Mouse (Mus musculus): ENCODE data around the gene Tmem251. TPM values are rescaled to one million over a fixed set of nuclear protein-coding genes. Genes with fewer than 3 reads are reported as not detected.

Gene Tmem251
- polyA plus RNA-seq, 1 experiment from 2014 or later = 10.8 TPM

- no peak for ATAC-seq (ENCODE audit: low FRiP score)
- Histone ChIP-seq H3K4me3 (no peak overlapping the region), H3K4me1 (no peaks in the 10 kb centered on the region), H3K9ac (no peak overlapping the region), H3K9me3 (replicated peaks) (no peaks in the 10 kb centered on the region; the same call in 1 of the 2 replicates), H3K4me2 (replicated peaks) (no peak overlapping the region), H3K36me3 (peaks cover 79% of the 10 kb centered on the region), H3K27me3 (no peaks in the 10 kb centered on the region), H3K27ac (no peak overlapping the region)
- WGBS = 97% methylated on average over 4 of the region's 4 CpGs
Measured at GRCm38 (mm10) chr12:102769000-102769399, 25.4 kb downstream of the Tmem251 start.

DNA sequence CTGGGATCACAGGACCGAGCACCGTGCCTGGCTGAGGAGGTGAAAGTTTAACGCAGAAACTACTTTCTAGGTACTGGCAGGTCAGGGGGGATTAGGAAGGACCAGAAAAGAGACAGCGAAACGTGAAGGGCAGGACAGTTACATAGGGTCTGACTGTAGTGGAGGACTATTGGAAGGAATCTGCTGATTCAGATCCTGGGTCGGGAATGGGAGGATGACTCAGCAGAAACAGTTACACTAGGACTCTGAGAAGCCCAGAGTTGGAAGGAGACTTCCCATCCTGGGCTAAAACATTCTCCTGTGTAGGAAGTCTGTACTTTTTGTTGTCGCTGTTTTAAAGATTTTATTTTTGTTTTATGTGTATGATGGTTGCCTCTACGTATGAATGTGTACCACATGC is 28.0 kb downstream of the Tmem251 start:
- Histone ChIP-seq H3K4me3 (no peak overlapping the region), H3K9ac (no peak overlapping the region), H3K4me2 (replicated peaks) (no peak overlapping the region), H3K4me1 (no peaks in the 10 kb centered on the region), H3K27ac (no peak overlapping the region), H3K36me3 (peaks cover 85% of the 10 kb centered on the region), H3K27me3 (no peaks in the 10 kb centered on the region), H3K9me3 (replicated peaks) (no peaks in the 10 kb centered on the region; the same call in 1 of the 2 replicates)
- no peak for ATAC-seq (ENCODE audit: low FRiP score)
- whole genome bisulfite sequencing = 96% methylated on average over 8 of the region's 8 CpGs

- Histone ChIP-seq H3K27ac (no peak overlapping the region), H3K36me3 (peaks cover 80% of the 10 kb centered on the region), H3K4me3 (no peak overlapping the region), H3K4me1 (no peaks in the 10 kb centered on the region), H3K9ac (no peak overlapping the region), H3K4me2 (replicated peaks) (no peak overlapping the region), H3K27me3 (no peaks in the 10 kb centered on the region), H3K9me3 (replicated peaks) (no peaks in the 10 kb centered on the region; the same call in 1 of the 2 replicates)
- 91% methylated on average over 5 of the region's 5 CpGs for WGBS
- no peak for ATAC-seq (ENCODE audit: low FRiP score)
Measured at GRCm38 (mm10) chr12:102772676-102773075, 29.1 kb downstream of the Tmem251 start.

GRCm38 (mm10) chr12:102776035-102776434 is 32.5 kb downstream of the Tmem251 start:
- Histone ChIP-seq H3K9ac (no peak overlapping the region), H3K9me3 (replicated peaks) (no peaks in the 10 kb centered on the region; the same call in 1 of the 2 replicates), H3K4me3 (no peak overlapping the region), H3K4me2 (replicated peaks) (no peak overlapping the region), H3K27ac (no peak overlapping the region), H3K27me3 (no peaks in the 10 kb centered on the region), H3K4me1 (no peaks in the 10 kb centered on the region), H3K36me3 (peaks cover 65% of the 10 kb centered on the region)
- 91% methylated on average over 14 of the region's 14 CpGs for WGBS
- ATAC-seq (ENCODE audit: low FRiP score) = no peak

DNA sequence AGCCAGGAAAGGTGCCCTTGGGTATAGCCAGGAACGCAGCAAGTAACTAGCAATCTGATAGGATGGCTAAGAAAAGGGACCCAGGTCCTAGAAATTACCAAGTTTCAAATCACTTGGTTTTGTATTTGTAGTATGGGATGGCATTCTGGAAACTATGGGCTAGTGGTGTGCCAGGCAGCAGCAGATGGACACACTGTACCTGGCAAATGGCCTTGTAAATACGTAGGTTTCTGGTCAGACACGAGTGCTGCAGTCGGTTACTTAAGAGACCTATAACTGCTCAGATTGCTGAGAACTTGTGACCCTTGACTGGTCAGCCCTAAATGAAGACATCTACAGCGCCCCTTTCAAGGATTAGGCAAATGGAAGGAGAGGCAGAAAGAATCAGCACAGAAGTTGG is 34.6 kb downstream of the Tmem251 start:
- no peak overlapping the region for H3K4me3 ChIP-seq
- no peak for ATAC-seq (ENCODE audit: low FRiP score)
- no peak overlapping the region for H3K9ac ChIP-seq
- peaks cover 48% of the 10 kb centered on the region for H3K36me3 ChIP-seq
- no peak overlapping the region for H3K27ac ChIP-seq
- H3K9me3 ChIP-seq (replicated peaks) = no peaks in the 10 kb centered on the region
- no peaks in the 10 kb centered on the region for H3K4me1 ChIP-seq
- no peaks in the 10 kb centered on the region for H3K27me3 ChIP-seq
- H3K4me2 ChIP-seq (replicated peaks) = no peak overlapping the region
- WGBS = 87% methylated on average over 5 of the region's 5 CpGs

GRCm38 (mm10) chr12:102779452-102779851 is 35.9 kb downstream of the Tmem251 start:
- peaks cover 44% of the 10 kb centered on the region for H3K36me3 ChIP-seq

DNA sequence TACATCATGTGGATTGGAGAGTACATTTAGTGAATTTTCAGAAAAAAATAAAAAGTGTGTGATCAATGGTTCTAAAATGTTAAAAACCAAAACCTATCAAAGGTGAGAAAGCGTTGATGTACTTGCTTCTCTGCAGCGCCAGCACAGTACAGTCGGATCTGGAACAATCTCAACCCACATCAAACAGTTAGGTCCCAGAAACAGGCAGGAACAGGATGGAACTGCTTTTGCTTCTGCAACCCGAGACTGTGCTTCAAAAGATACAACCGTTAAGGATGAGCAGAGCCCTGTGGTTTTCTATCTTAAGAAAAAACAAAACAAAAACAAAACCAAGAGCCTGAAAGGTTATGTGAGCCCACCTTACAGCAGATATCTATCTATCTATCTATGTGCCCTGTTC is 39.3 kb downstream of the Tmem251 start:
- H3K9me3 ChIP-seq (replicated peaks) = no peaks in the 10 kb centered on the region
- no peak overlapping the region for H3K4me3 ChIP-seq
- peaks cover 50% of the 10 kb centered on the region for H3K36me3 ChIP-seq
- no peak for ATAC-seq (ENCODE audit: low FRiP score)
- 95% methylated on average over 5 of the region's 5 CpGs for WGBS
- H3K27ac ChIP-seq = no peak overlapping the region
- no peak overlapping the region for H3K9ac ChIP-seq
- no peaks in the 10 kb centered on the region for H3K27me3 ChIP-seq
- no peaks in the 10 kb centered on the region for H3K4me1 ChIP-seq
- no peak overlapping the region for H3K4me2 ChIP-seq (replicated peaks)

More at GRCm38 (mm10) chr12:102779452-102779851, 35.9 kb downstream of the Tmem251 start:
- 56% methylated on average over 3 of the region's 3 CpGs for WGBS
- Histone ChIP-seq H3K9ac (no peak overlapping the region), H3K4me3 (no peak overlapping the region), H3K4me2 (replicated peaks) (no peak overlapping the region), H3K9me3 (replicated peaks) (no peaks in the 10 kb centered on the region), H3K4me1 (no peaks in the 10 kb centered on the region), H3K27ac (no peak overlapping the region), H3K27me3 (no peaks in the 10 kb centered on the region)
- ATAC-seq (ENCODE audit: low FRiP score) = no peak

DNA sequence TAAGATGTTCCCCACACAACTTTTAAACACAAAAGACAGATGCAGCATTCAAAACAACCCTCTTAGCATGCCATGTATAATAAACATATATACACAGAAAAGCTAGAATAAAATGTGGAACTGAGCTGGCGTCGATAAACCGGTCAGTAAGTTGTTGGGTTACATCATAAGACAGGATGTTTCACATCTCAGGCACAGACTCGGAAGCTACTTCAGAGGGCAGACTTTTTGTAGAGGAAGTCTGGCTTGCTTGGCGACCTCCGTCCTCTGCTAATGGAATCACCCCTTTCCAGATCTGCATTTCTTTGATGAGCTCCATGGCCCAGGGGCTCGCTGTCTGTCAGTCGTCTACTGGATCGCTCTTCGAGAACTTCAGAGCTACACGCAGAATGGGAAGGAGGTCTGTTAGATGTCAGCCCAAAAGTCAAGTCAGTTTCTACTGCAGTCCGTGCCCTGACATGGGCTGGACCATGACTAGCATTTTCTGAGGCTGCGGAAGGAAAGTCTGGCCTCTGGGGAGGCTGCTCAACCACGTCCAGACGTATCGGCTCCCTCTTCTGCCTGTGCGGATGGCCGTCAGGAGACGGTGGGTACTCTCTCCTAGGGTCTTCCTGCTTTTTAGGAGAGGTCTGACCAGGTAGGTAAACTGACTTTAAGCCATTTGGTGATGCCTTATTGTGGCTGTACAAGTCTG is 41.5 kb downstream of the Tmem251 start:
- Histone ChIP-seq H3K4me1 (no peaks in the 10 kb centered on the region), H3K4me2 (replicated peaks) (no peak overlapping the region), H3K27me3 (no peaks in the 10 kb centered on the region), H3K9ac (no peak overlapping the region), H3K9me3 (replicated peaks) (no peaks in the 10 kb centered on the region), H3K27ac (no peak overlapping the region), H3K36me3 (peaks cover 56% of the 10 kb centered on the region), H3K4me3 (no peak overlapping the region)
- no peak for ATAC-seq (ENCODE audit: low FRiP score)
- 93% methylated on average over 19 of the region's 19 CpGs for WGBS

GRCm38 (mm10) chr12:102785593-102785985 is 42.0 kb downstream of the Tmem251 start:
- no peaks in the 10 kb centered on the region for H3K9me3 ChIP-seq (replicated peaks)
- H3K9ac ChIP-seq = no peak overlapping the region
- peaks cover 57% of the 10 kb centered on the region for H3K36me3 ChIP-seq
- no peak overlapping the region for H3K27ac ChIP-seq
- H3K4me3 ChIP-seq = no peak overlapping the region
- no peak overlapping the region for H3K4me2 ChIP-seq (replicated peaks)
- 76% methylated on average over 5 of the region's 5 CpGs for WGBS
- no peaks in the 10 kb centered on the region for H3K4me1 ChIP-seq
- no peaks in the 10 kb centered on the region for H3K27me3 ChIP-seq
- ATAC-seq (ENCODE audit: low FRiP score) = no peak

- Histone ChIP-seq H3K4me1 (no peaks in the 10 kb centered on the region), H3K9me3 (replicated peaks) (no peaks in the 10 kb centered on the region), H3K36me3 (peaks cover 72% of the 10 kb centered on the region), H3K9ac (no peak overlapping the region), H3K4me3 (no peak overlapping the region), H3K27me3 (no peaks in the 10 kb centered on the region), H3K4me2 (replicated peaks) (no peak overlapping the region), H3K27ac (no peak overlapping the region)
- no peak for ATAC-seq (ENCODE audit: low FRiP score)
- 91% methylated on average over 7 of the region's 7 CpGs for WGBS
Measured at GRCm38 (mm10) chr12:102787927-102788326, 44.4 kb downstream of the Tmem251 start.

Other genes starting within 250 kb of the Tmem251 start
- gene Chga, start 188.8 kb upstream of the Tmem251 start, polyA plus RNA-seq (2016; fragmentation: Nextera tagmentation; extraction: Ambion mirVana) = 47.1 and 53.1 TPM in 2 replicates
- gene Itpk1, start 38.8 kb upstream of the Tmem251 start, polyA plus RNA-seq (2016; fragmentation: Nextera tagmentation; extraction: Ambion mirVana) = 16.6 and 17.1 TPM in 2 replicates
- 35.1 and 38.2 TPM in 2 replicates for gene Moap1, start 101 bp upstream of the Tmem251 start, polyA plus RNA-seq (2016; fragmentation: Nextera tagmentation; extraction: Ambion mirVana)
- gene Gm28051, start 14.0 kb downstream of the Tmem251 start, polyA plus RNA-seq (2016; fragmentation: Nextera tagmentation; extraction: Ambion mirVana) = not detected in 2 replicates
- 40.1 and 44.5 TPM in 2 replicates for gene Gon7, start 14.0 kb downstream of the Tmem251 start, polyA plus RNA-seq (2016; fragmentation: Nextera tagmentation; extraction: Ambion mirVana)
- gene Ubr7, start 14.2 kb downstream of the Tmem251 start, polyA plus RNA-seq (2016; fragmentation: Nextera tagmentation; extraction: Ambion mirVana) = 42.0 and 45.4 TPM in 2 replicates
- 31.0 and 32.2 TPM in 2 replicates for gene Gm20604, start 14.9 kb downstream of the Tmem251 start, polyA plus RNA-seq (2016; fragmentation: Nextera tagmentation; extraction: Ambion mirVana)
- 27.5 and 27.9 TPM in 2 replicates for gene Btbd7, start 134.7 kb downstream of the Tmem251 start, polyA plus RNA-seq (2016; fragmentation: Nextera tagmentation; extraction: Ambion mirVana)
- gene Cox8c, start 155.6 kb downstream of the Tmem251 start, polyA plus RNA-seq (2016; fragmentation: Nextera tagmentation; extraction: Ambion mirVana) = not detected in 2 replicates
- gene Unc79, start 205.1 kb downstream of the Tmem251 start, polyA plus RNA-seq (2016; fragmentation: Nextera tagmentation; extraction: Ambion mirVana) = 4.9 and 5.2 TPM in 2 replicates